Mouse (Mus musculus): ENCODE data around the gene Kmt2c. TPM values are rescaled to one million over a fixed set of nuclear protein-coding genes. Genes with fewer than 3 reads are reported as not detected.

Gene Kmt2c
- total RNA-seq, 1 experiment: 50.6 TPM

DNA sequence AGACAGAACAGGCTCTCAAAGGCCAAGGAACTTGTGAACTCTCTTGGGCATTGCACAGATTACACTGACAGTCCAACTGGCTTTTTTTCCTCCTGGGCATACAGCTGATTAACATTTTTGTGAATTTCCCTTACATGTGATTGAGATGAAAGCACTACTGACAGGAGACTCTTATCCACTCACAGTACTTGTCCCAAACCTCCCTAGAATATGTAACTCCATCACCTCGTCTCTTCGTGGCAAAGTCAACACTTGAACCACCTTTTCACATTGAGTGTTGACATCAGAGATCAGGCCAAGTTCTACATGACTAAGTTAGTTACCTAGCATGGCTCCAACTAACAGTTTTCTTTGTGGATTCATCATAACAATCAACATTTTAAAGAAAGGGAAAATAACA, 45.9 kb downstream of the Kmt2c start:
- in situ Hi-C loops (cut with MboI; ENCODE audit: low sequenced_read_pairs in 2 of 2, unreplicated experiment in 2 of 2): no loop called here
- Histone ChIP-seq H3K4me3 (ENCODE audit: insufficient read depth in 1 of 2, low read depth in 1 of 2, low read length in 2 of 2, poor library complexity in 1 of 2, severe bottlenecking in 1 of 2) (no peak overlapping the region), H3K9ac (ENCODE audit: insufficient read depth, low read depth, low read length, poor library complexity, severe bottlenecking) (no peak overlapping the region), H3K27ac (ENCODE audit: insufficient read depth, low read depth, low read length, poor library complexity, severe bottlenecking) (no peak overlapping the region), H3K36me3 (ENCODE audit: control insufficient read depth, insufficient read depth, low read length, poor library complexity, severe bottlenecking) (no peaks in the 10 kb centered on the region), H3K9me3 (ENCODE audit: control insufficient read depth, insufficient read depth, low read depth, low read length) (no peaks in the 10 kb centered on the region), H3K4me1 (ENCODE audit: control insufficient read depth in 2 of 2, insufficient read depth in 2 of 2, low read length in 2 of 2, poor library complexity in 1 of 2) (no peaks in the 10 kb centered on the region)
- DNase-seq (ENCODE audit: low read depth, low spot score): no peak
- TF ChIP-seq MAFK (IDR thresholded peaks at IDR 0.05; ENCODE audit: insufficient read depth, low read depth, low read length) (no peak), ZNF384 (IDR thresholded peaks at IDR 0.05; ENCODE audit: low read depth, low read length) (no peak), HCFC1 (IDR thresholded peaks at IDR 0.05; ENCODE audit: borderline replicate concordance, insufficient read depth, low read length) (no peak), ZC3H11A (IDR thresholded peaks at IDR 0.05; ENCODE audit: borderline replicate concordance, low read depth, low read length) (no peak), CHD2 (IDR thresholded peaks at IDR 0.05; ENCODE audit: low read depth, low read length) (no peak)

DNA sequence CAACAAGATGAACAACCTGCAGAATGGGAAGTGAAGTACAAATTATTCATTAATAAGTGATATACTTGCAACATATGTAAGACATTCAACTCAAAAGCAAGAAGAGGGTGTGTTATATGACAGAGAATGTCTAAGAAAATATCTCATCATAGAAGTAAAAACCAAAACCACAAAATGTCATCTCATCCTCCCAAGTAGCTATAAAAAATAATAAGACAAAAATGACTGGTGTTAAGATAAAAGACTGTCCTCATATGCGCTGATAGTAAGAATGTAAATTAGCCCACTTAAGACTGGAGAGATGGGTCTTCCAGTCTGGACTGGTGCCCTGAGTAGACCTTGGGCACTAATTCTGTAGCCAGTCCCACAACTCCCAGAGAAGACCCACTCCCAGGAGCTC, 61.1 kb downstream of the Kmt2c start:
- in situ Hi-C loops (cut with MboI; ENCODE audit: low sequenced_read_pairs in 2 of 2, unreplicated experiment in 2 of 2): loop anchor here in 1 of 2 experiments (10.0 kb wide), 1 partner anchor 157 kb away; no protein-coding TSS in a partner anchor
- TF ChIP-seq CHD2 (IDR thresholded peaks at IDR 0.05; ENCODE audit: low read depth, low read length): no peak
- TF ChIP-seq ZC3H11A (IDR thresholded peaks at IDR 0.05; ENCODE audit: borderline replicate concordance, low read depth, low read length): no peak
- no peak for TF ChIP-seq HCFC1 (IDR thresholded peaks at IDR 0.05; ENCODE audit: borderline replicate concordance, insufficient read depth, low read length)
- no peak overlapping the region for H3K9ac ChIP-seq (ENCODE audit: insufficient read depth, low read depth, low read length, poor library complexity, severe bottlenecking)
- no peaks in the 10 kb centered on the region for H3K9me3 ChIP-seq (ENCODE audit: control insufficient read depth, insufficient read depth, low read depth, low read length)
- H3K4me1 ChIP-seq (ENCODE audit: control insufficient read depth in 2 of 2, insufficient read depth in 2 of 2, low read length in 2 of 2, poor library complexity in 1 of 2): no peaks in the 10 kb centered on the region
- H3K36me3 ChIP-seq (ENCODE audit: control insufficient read depth, insufficient read depth, low read length, poor library complexity, severe bottlenecking): peaks cover 2% of the 10 kb centered on the region; the same call in 1 of the 2 replicates
- H3K27ac ChIP-seq (ENCODE audit: insufficient read depth, low read depth, low read length, poor library complexity, severe bottlenecking): no peak overlapping the region
- no peak for DNase-seq (ENCODE audit: low read depth, low spot score)
- H3K4me3 ChIP-seq (ENCODE audit: insufficient read depth in 1 of 2, low read depth in 1 of 2, low read length in 2 of 2, poor library complexity in 1 of 2, severe bottlenecking in 1 of 2): no peak overlapping the region

DNA sequence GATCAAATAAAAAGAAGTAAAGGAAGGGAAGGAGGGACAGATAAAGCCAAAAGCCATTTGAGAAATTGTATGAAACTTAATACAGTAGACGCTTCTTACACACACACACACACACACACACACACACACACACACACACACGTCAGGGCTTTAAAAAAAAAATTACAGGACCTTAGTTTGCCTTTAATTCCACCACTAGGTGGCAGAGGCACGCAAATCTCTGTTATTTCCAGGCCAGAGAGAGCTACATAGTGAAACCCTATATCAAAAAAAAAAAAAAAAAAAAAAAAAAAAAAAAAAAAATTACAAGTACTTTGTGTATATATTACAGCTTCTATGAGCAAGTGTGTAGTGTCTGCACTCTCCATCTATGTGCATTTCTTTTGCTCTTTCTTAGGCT, 62.5 kb downstream of the Kmt2c start:
- peaks cover 2% of the 10 kb centered on the region; the same call in 1 of the 2 replicates for H3K36me3 ChIP-seq (ENCODE audit: control insufficient read depth, insufficient read depth, low read length, poor library complexity, severe bottlenecking)
- no peak overlapping the region for H3K4me3 ChIP-seq (ENCODE audit: insufficient read depth in 1 of 2, low read depth in 1 of 2, low read length in 2 of 2, poor library complexity in 1 of 2, severe bottlenecking in 1 of 2)
- in situ Hi-C loops (cut with MboI; ENCODE audit: low sequenced_read_pairs in 2 of 2, unreplicated experiment in 2 of 2): loop anchor here in 1 of 2 experiments (10.0 kb wide), 1 partner anchor 159 kb away; no protein-coding TSS in a partner anchor
- TF ChIP-seq HCFC1 (IDR thresholded peaks at IDR 0.05; ENCODE audit: borderline replicate concordance, insufficient read depth, low read length) (no peak), ZNF384 (IDR thresholded peaks at IDR 0.05; ENCODE audit: low read depth, low read length) (peak; percentile 98)
- peak; percentile 53 for DNase-seq (ENCODE audit: low read depth, low spot score)
- no peaks in the 10 kb centered on the region for H3K9me3 ChIP-seq (ENCODE audit: control insufficient read depth, insufficient read depth, low read depth, low read length)
- H3K4me1 ChIP-seq (ENCODE audit: control insufficient read depth in 2 of 2, insufficient read depth in 2 of 2, low read length in 2 of 2, poor library complexity in 1 of 2): no peaks in the 10 kb centered on the region
- no peak overlapping the region for H3K9ac ChIP-seq (ENCODE audit: insufficient read depth, low read depth, low read length, poor library complexity, severe bottlenecking)
- H3K27ac ChIP-seq (ENCODE audit: insufficient read depth, low read depth, low read length, poor library complexity, severe bottlenecking): no peak overlapping the region

DNA sequence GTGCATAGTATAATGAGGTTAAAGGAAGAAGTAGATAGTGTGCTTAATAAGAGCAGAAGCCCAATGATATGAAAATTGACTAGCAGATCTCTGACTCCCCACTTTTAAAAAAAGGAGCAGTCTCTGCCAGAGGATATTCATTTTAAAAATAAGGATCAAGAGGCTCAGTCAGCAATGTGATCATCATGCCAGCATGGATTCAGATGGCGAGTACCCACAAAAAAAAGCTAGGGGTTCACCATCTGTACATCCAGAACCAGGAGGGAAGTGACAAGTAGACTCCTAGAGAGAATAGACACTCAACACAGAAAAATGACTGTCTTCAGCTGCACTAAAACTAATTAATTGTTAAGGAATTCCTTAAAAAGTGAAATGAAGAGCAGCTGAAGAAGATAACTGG, 76.0 kb downstream of the Kmt2c start:
- in situ Hi-C loops (cut with MboI; ENCODE audit: low sequenced_read_pairs in 2 of 2, unreplicated experiment in 2 of 2): loop anchor here in 1 of 2 experiments (10.0 kb wide), 1 partner anchor 302 kb away; no protein-coding TSS in a partner anchor
- DNase-seq (ENCODE audit: low read depth, low spot score): no peak
- Histone ChIP-seq H3K4me3 (ENCODE audit: insufficient read depth in 1 of 2, low read depth in 1 of 2, low read length in 2 of 2, poor library complexity in 1 of 2, severe bottlenecking in 1 of 2) (no peak overlapping the region), H3K4me1 (ENCODE audit: control insufficient read depth in 2 of 2, insufficient read depth in 2 of 2, low read length in 2 of 2, poor library complexity in 1 of 2) (no peaks in the 10 kb centered on the region), H3K36me3 (ENCODE audit: control insufficient read depth, insufficient read depth, low read length, poor library complexity, severe bottlenecking) (no peaks in the 10 kb centered on the region), H3K9me3 (ENCODE audit: control insufficient read depth, insufficient read depth, low read depth, low read length) (no peaks in the 10 kb centered on the region), H3K27ac (ENCODE audit: insufficient read depth, low read depth, low read length, poor library complexity, severe bottlenecking) (no peak overlapping the region), H3K9ac (ENCODE audit: insufficient read depth, low read depth, low read length, poor library complexity, severe bottlenecking) (no peak overlapping the region)
- TF ChIP-seq ZC3H11A (IDR thresholded peaks at IDR 0.05; ENCODE audit: borderline replicate concordance, low read depth, low read length) (no peak), CHD2 (IDR thresholded peaks at IDR 0.05; ENCODE audit: low read depth, low read length) (no peak), ZNF384 (IDR thresholded peaks at IDR 0.05; ENCODE audit: low read depth, low read length) (no peak), MAFK (IDR thresholded peaks at IDR 0.05; ENCODE audit: insufficient read depth, low read depth, low read length) (no peak), HCFC1 (IDR thresholded peaks at IDR 0.05; ENCODE audit: borderline replicate concordance, insufficient read depth, low read length) (no peak)

DNA sequence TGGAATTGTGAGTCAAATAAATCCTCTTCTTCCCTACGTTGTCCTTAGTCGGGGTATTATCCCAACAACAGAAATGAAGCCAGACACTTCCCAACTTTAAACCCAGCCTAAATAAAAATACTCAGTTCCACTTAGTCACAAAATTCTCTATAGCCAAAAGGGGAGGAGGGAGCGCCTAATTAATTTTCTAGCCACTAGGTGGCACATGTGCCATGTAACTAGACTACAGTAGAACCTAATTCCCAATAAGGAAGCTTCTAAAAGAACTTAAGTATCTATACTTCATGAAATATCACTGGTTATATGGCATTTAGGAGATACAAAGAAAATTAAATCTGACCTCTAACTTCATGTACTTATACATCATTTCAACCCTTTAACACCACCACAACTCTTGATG, 78.0 kb downstream of the Kmt2c start:
- no peak overlapping the region for H3K4me3 ChIP-seq (ENCODE audit: insufficient read depth in 1 of 2, low read depth in 1 of 2, low read length in 2 of 2, poor library complexity in 1 of 2, severe bottlenecking in 1 of 2)
- H3K9ac ChIP-seq (ENCODE audit: insufficient read depth, low read depth, low read length, poor library complexity, severe bottlenecking): no peak overlapping the region
- no peak overlapping the region for H3K27ac ChIP-seq (ENCODE audit: insufficient read depth, low read depth, low read length, poor library complexity, severe bottlenecking)
- in situ Hi-C loops (cut with MboI; ENCODE audit: low sequenced_read_pairs in 2 of 2, unreplicated experiment in 2 of 2): loop anchor here in 1 of 2 experiments (10.0 kb wide), 1 partner anchor 304 kb away; no protein-coding TSS in a partner anchor
- no peaks in the 10 kb centered on the region for H3K4me1 ChIP-seq (ENCODE audit: control insufficient read depth in 2 of 2, insufficient read depth in 2 of 2, low read length in 2 of 2, poor library complexity in 1 of 2)
- TF ChIP-seq MAFK (IDR thresholded peaks at IDR 0.05; ENCODE audit: insufficient read depth, low read depth, low read length) (no peak), ZC3H11A (IDR thresholded peaks at IDR 0.05; ENCODE audit: borderline replicate concordance, low read depth, low read length) (peak; percentile 76; the same call in 1 of the 2 replicates)
- DNase-seq (ENCODE audit: low read depth, low spot score): peak; percentile 42
- no peaks in the 10 kb centered on the region for H3K36me3 ChIP-seq (ENCODE audit: control insufficient read depth, insufficient read depth, low read length, poor library complexity, severe bottlenecking)
- H3K9me3 ChIP-seq (ENCODE audit: control insufficient read depth, insufficient read depth, low read depth, low read length): no peaks in the 10 kb centered on the region

All from ES-E14 (cell line).